Mouse (Mus musculus): ENCODE measurements around the gene Nynrin.

DNA sequence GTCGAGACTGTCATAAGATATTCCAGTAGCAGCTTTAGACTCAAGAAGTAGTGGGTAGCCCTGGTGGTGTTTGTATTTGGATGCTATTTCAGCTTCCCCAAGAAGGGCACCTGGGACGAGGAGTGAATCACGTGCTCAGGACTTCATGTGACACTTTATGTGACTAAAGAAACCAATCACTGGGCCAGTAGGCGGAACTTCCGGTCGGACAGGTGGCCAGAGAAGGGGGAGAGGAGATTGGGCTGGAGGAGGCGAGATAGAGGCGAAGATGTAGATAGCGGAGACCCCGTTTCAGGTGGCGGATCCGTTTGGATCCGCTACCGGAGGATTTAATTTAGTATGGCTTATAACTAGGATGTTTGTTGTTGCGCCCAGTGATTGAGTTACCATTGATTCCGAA, 38.9 kb upstream of the Nynrin start:
- TF ChIP-seq CTCF (IDR thresholded peaks at IDR 0.05; ENCODE audit: borderline replicate concordance, control insufficient read depth, extremely low read depth, insufficient read depth, low read length, poor library complexity) = no peak
- TF ChIP-seq POLR2A (IDR thresholded peaks at IDR 0.05; ENCODE audit: control insufficient read depth, extremely low read depth, insufficient read depth, low read length, poor library complexity) = no peak
